Mouse (Mus musculus) embryonic fibroblast, embryonic 13.5 days (primary cell): ENCODE data around the gene Klf12.

Source experiments
- CTCF ChIP-seq: IDR thresholded peaks from 2 replicates; pipeline ENCODE4 v1.5.1; 2011; ENCODE audit warnings: mild to moderate bottlenecking, control low read depth, low read length, moderate library complexity, borderline replicate concordance; ENCODE audit not compliant: insufficient read depth
- POLR2A ChIP-seq: IDR thresholded peaks from 2 replicates; pipeline ENCODE4 v1.6.1; 2011; ENCODE audit warnings: low read depth, mild to moderate bottlenecking, control low read depth, low read length, moderate library complexity

- TF ChIP-seq CTCF = no peak
- TF ChIP-seq POLR2A = no peak
Observed at GRCm38 (mm10) chr14:100119866-100120265, 164.6 kb downstream of the Klf12 start.
